Comparison of ENCODE assay signal across 17 mouse cellular contexts in genomic region chr9:46118844-46119385, GRCm38 (mm10).
DNase-seq lines count a peak whose midpoint lies in the region; ATAC-seq lines count a peak whose summit lies in the region.
"Had no signal": no experiment of that assay in that cellular context is flagged by ENCODE, and none has a peak within 500 bp of the region (broad histone marks: within the 10 kb centered on the region; RNA-seq: fewer than 3 reads in every experiment).

No protein-coding gene starts in this region.

- H3K4me3 ChIP-seq in heart, embryonic 10.5 days: no peak overlapping the region
- no peak overlapping the region for H3K4me3 ChIP-seq in embryonic facial prominence, embryonic 14.5 days (ENCODE audit: low read depth, low read length)
- H3K4me3 ChIP-seq: kidney, embryonic 15.5 days; liver, embryonic 13.5 days had no signal

- H3K9ac ChIP-seq in embryonic facial prominence, embryonic 14.5 days (ENCODE audit: low read depth, low read length): no peak overlapping the region
- H3K9ac ChIP-seq: kidney, embryonic 15.5 days; liver, embryonic 13.5 days had no signal

- no peak overlapping the region for H3K27ac ChIP-seq in heart, embryonic 10.5 days
- H3K27ac ChIP-seq in embryonic facial prominence, embryonic 14.5 days (replicated peaks; ENCODE audit: low read depth, low read length): peak overlapping the region; percentile 70; the same call in 1 of the 2 replicates
- H3K27ac ChIP-seq: hindbrain, postnatal 0 days had no signal

- peaks cover 4% of the 10 kb centered on the region; the same call in 1 of the 2 replicates for H3K36me3 ChIP-seq in heart, embryonic 10.5 days
- peaks cover 2% of the 10 kb centered on the region; the same call in 1 of the 2 replicates for H3K36me3 ChIP-seq in embryonic facial prominence, embryonic 14.5 days (ENCODE audit: control insufficient read depth, insufficient read depth, low read length)

- ATAC-seq in embryonic facial prominence, embryonic 14.5 days (ENCODE audit: low read depth): no peak
- ATAC-seq: hindbrain, postnatal 0 days had no signal

- no peaks in the 10 kb centered on the region for H3K9me3 ChIP-seq in heart, embryonic 10.5 days
- peaks cover 6% of the 10 kb centered on the region; the same call in 1 of the 2 replicates for H3K9me3 ChIP-seq in embryonic facial prominence, embryonic 14.5 days (ENCODE audit: control insufficient read depth, low read length)
- H3K9me3 ChIP-seq: kidney, embryonic 15.5 days had no signal

- peaks cover 10% of the 10 kb centered on the region for H3K27me3 ChIP-seq in heart, embryonic 10.5 days (ENCODE audit: insufficient read depth, poor library complexity, severe bottlenecking)
- H3K27me3 ChIP-seq in embryonic facial prominence, embryonic 14.5 days (replicated peaks; ENCODE audit: control insufficient read depth, insufficient read depth, low read length): no peaks in the 10 kb centered on the region
- H3K27me3 ChIP-seq: kidney, embryonic 15.5 days; liver, embryonic 13.5 days had no signal

- 93% methylated on average over 8 of the region's 8 CpGs for WGBS in heart, embryonic 10.5 days
- WGBS in embryonic facial prominence, embryonic 14.5 days: 58% methylated on average over 8 of the region's 8 CpGs

- peak; percentile 69 for DNase-seq in heart, adult 11 months
- no peak for DNase-seq in heart, embryonic 10.5 days (ENCODE audit: low spot score)
- DNase-seq in thymus, postnatal 0 days (ENCODE audit: low spot score): peak; percentile 32
- DNase-seq in thymus, adult 18-20 months: no peak
- peak; percentile 34 for DNase-seq in embryonic facial prominence, embryonic 14.5 days (ENCODE audit: low spot score)
- DNase-seq in thymus, postnatal 25 days: peak; percentile 21
- DNase-seq in cerebellum, postnatal 4 days (ENCODE audit: low spot score in 2 of 2): no peak
- DNase-seq in neural tube, embryonic 10.5 days (ENCODE audit: extremely low spot score, low spot score): no peak
- DNase-seq: B cell, adult 2 months; cerebellum, adult 11 months; cerebellum, postnatal 25 days; left cerebral cortex, postnatal 4 days; liver, embryonic 13.5 days; lung, postnatal 10 days; right cerebral cortex, postnatal 4 days had no signal

- peaks cover 33% of the 10 kb centered on the region for H3K4me1 ChIP-seq in heart, embryonic 10.5 days
- peaks cover 14% of the 10 kb centered on the region for H3K4me1 ChIP-seq in embryonic facial prominence, embryonic 14.5 days (ENCODE audit: control insufficient read depth, insufficient read depth, low read length)

- no peak overlapping the region for H3K4me2 ChIP-seq in embryonic facial prominence, embryonic 14.5 days (ENCODE audit: low read depth, low read length)
- H3K4me2 ChIP-seq: kidney, embryonic 15.5 days; liver, embryonic 13.5 days had no signal

Comparison
In these comparisons a context has a peak if more than half of its experiments do, and no peak if none do; other contexts are left out.
1. DNase-seq: peak in heart, adult 11 months (single experiment), thymus, postnatal 0 days (single experiment), embryonic facial prominence, embryonic 14.5 days (single experiment) and thymus, postnatal 25 days (single experiment); none in heart, embryonic 10.5 days (single experiment), thymus, adult 18-20 months (0 of 2), cerebellum, postnatal 4 days (0 of 2) and neural tube, embryonic 10.5 days (single experiment).